Mouse (Mus musculus): ENCODE results near the gene Lyg1.

GRCm38 (mm10) chr1:38000844-38001243 is 43.3 kb upstream of the Lyg1 start:
- TF ChIP-seq CTCF (IDR thresholded peaks at IDR 0.05; ENCODE audit: low read depth): no peak
- no peak for TF ChIP-seq EP300 (IDR thresholded peaks at IDR 0.05; ENCODE audit: low read depth)

Data from heart, postnatal 0 days (tissue).